Mouse (Mus musculus) limb, embryonic 14.5 days (tissue): ENCODE data around the gene Map2k2. TPM values are rescaled to one million over a fixed set of nuclear protein-coding genes. Genes with fewer than 3 reads are reported as not detected.
A peak's percentile ranks its signal among the peaks of the same experiment; 100 is the strongest.

Experiments
- ATAC-seq: fragments of 200-750 bp; cut with Nextera tagmentation; 2 replicates; pipeline ENCODE4 v1.8.0; 2017; ENCODE audit warnings: low read depth, moderate number of reproducible peaks, moderate TSS enrichment; ENCODE audit not compliant: low FRiP score
- DNase-seq: peaks from one replicate; pipeline ENCODE4 v3.0.0-alpha.2; 2015; ENCODE audit warnings: low spot score
- H3K27ac ChIP-seq: fragments of 300-500 bp; sonication (generic); replicated peaks from 2 replicates; pipeline ENCODE4 v1.5.1; 2014; ENCODE audit warnings: low read depth, mild to moderate bottlenecking, low read length, moderate library complexity, mixed read lengths
- H3K27me3 ChIP-seq: fragments of 300-500 bp; sonication (generic); 2 replicates; pipeline ENCODE4 v1.6.1; 2014; ENCODE audit warnings: low read length, mixed read lengths; ENCODE audit not compliant: control insufficient read depth, insufficient read depth
- H3K36me3 ChIP-seq: fragments of 300-500 bp; sonication (generic); 2 replicates; pipeline ENCODE4 v1.6.1; 2014; ENCODE audit warnings: mild to moderate bottlenecking, low read length, moderate library complexity, mixed read lengths; ENCODE audit not compliant: control insufficient read depth, insufficient read depth
- H3K4me1 ChIP-seq: fragments of 300-500 bp; sonication (generic); 2 replicates; pipeline ENCODE4 v1.6.1; 2014; ENCODE audit warnings: antibody characterized with exemption, low read length, mixed read lengths; ENCODE audit not compliant: control insufficient read depth, insufficient read depth
- H3K4me2 ChIP-seq: fragments of 300-500 bp; sonication (generic); replicated peaks from 2 replicates; pipeline ENCODE4 v1.6.1; 2014; ENCODE audit warnings: low read depth, mild to moderate bottlenecking, low read length, moderate library complexity; ENCODE audit not compliant: severe bottlenecking
- H3K4me3 ChIP-seq: fragments of 300-500 bp; sonication (generic); replicated peaks from 2 replicates; pipeline ENCODE4 v1.5.1; 2014; ENCODE audit warnings: low read length
- H3K9ac ChIP-seq: fragments of 300-500 bp; sonication (generic); 2 replicates; pipeline ENCODE4 v1.6.1; 2014; ENCODE audit warnings: mild to moderate bottlenecking, low read depth, low read length, moderate library complexity; ENCODE audit not compliant: severe bottlenecking
- H3K9me3 ChIP-seq: fragments of 300-500 bp; sonication (generic); 2 replicates; pipeline ENCODE4 v1.6.1; 2016; ENCODE audit warnings: low read length; ENCODE audit not compliant: control insufficient read depth
- POLR2A ChIP-seq: fragments of 200-500 bp; IDR thresholded peaks from 2 replicates; pipeline ENCODE4 v1.8.0; 2012; ENCODE audit warnings: inconsistent platforms, mild to moderate bottlenecking, moderate library complexity, borderline replicate concordance; ENCODE audit not compliant: insufficient read depth, insufficient read length; ENCODE audit errors: extremely low read depth
- WGBS: fragments of 180-500 bp; shearing (Covaris S2); extraction: QIAGEN DNeasy Blood & Tissue Kit; methylation state at CpG from one replicate; pipeline ENCODE4 v1.1.7; 2014; 5-methylcytosine and 5-hydroxymethylcytosine counted together
- polyA plus RNA-seq, 2 experiments: library from polyadenylated mRNA; depleted of rRNA in 1 of 2; stranded (reverse) in 1 of 2; unstranded in 1 of 2; fragments of >200 nt; fragmentation: Nextera tagmentation in 1 of 2; extraction: Ambion mirVana in 1 of 2; gene quantifications; 2 replicates each; pipeline versions ENCODE4 v1.2.1 to v1.2.3; 2012 to 2014

The Map2k2 gene
- polyA plus RNA-seq, 2 experiments: 165 to 176 TPM

DNA sequence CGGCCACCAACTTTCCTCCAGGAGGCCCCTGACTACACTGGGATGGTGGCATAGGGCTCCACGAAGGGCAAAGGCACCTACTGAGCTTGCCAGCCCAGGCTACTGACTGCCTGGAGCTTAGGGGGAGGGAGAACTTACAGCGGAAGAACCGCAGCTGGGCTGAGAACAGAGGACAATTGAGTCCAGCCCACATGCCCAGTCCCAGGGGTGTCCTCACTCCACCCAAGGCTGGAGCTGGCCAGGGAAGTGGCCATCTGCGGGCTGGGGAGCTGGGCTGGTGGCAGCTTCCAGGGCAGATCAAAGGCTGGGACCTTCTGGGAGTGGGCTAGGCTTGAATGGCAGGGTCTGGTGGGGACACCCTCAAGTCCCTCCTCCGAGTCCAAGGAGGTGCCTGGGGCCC lies 49.0 kb downstream of the Map2k2 start:
- 81% methylated on average over 6 of the region's 6 CpGs for WGBS
- Histone ChIP-seq H3K9me3 (no peaks in the 10 kb centered on the region), H3K4me3 (no peak overlapping the region), H3K36me3 (peaks cover 77% of the 10 kb centered on the region), H3K27me3 (no peaks in the 10 kb centered on the region), H3K27ac (0 out of 2 replicates have a peak overlapping the region, but pooled peaks have one; percentile 26), H3K9ac (no peak overlapping the region), H3K4me1 (no peaks in the 10 kb centered on the region), H3K4me2 (no peak overlapping the region)
- DNase-seq (no peak), ATAC-seq (no peak)
- TF ChIP-seq POLR2A: no peak

DNA sequence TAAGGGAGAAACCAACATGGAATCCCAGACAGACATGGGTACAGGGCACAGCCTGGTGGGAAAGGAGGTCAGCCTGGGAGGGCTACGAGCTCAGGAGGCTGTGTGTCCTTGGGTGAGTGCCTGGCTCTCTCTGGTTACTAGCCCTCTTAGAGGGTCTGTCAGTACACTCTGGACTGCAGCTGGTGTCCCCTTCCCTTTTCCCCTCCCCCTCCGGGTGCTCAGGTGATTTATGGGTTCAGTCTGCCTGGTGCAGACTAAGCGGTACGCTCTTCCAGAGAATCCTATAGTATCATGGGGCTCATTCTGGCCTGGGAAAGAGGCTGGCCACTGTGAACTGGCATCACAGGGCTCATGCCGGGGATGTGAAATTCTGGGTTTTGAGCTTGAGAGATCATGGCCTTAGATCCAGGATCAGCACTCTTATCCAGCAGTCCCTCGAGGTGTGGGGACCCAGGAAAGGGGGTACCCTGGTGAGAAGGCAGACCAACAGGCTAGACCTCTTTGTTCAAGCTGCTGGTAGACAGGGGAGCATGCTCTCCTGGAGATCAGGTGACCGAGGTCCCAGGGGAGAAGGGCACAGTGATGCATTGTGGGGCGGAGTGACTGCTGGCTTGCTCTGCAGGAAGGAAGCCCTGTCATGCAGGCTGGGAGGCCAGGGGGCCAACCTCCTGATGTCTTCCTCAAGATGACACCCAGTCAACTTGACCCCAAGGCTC lies 56.0 kb downstream of the Map2k2 start:
- Histone ChIP-seq H3K4me3 (no peak overlapping the region), H3K9ac (no peak overlapping the region), H3K27ac (no peak overlapping the region), H3K9me3 (no peaks in the 10 kb centered on the region), H3K4me1 (peaks cover 5% of the 10 kb centered on the region), H3K27me3 (no peaks in the 10 kb centered on the region), H3K36me3 (peaks cover 81% of the 10 kb centered on the region), H3K4me2 (no peak overlapping the region)
- DNase-seq (no peak), ATAC-seq (no peak)
- WGBS: 58% methylated on average over 7 of the region's 8 CpGs
- TF ChIP-seq POLR2A: no peak

DNA sequence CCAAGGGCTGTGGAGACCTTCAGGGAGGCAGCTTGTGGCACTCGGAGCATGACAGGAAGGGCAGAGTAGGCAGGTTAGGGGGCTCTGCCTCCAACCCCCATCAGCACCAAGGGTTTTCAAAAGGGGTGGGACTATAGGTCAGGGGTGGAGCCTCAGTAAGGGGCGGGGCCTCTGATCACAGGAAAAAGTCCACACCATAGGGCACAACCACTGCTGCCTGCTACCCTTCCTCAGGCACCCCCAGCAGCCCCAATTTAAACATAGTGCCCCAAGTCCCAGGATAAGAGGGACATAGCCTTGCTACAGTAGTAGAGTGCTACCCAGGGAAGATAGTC lies 56.6 kb downstream of the Map2k2 start:
- Histone ChIP-seq H3K4me1 (peaks cover 8% of the 10 kb centered on the region), H3K27me3 (no peaks in the 10 kb centered on the region), H3K9me3 (no peaks in the 10 kb centered on the region), H3K4me3 (no peak overlapping the region), H3K27ac (no peak overlapping the region), H3K36me3 (peaks cover 76% of the 10 kb centered on the region), H3K9ac (no peak overlapping the region), H3K4me2 (no peak overlapping the region)
- no peak for TF ChIP-seq POLR2A
- no peak for ATAC-seq
- no peak for DNase-seq
- 76% methylated on average over 2 of the region's 2 CpGs for WGBS

- Histone ChIP-seq H3K27ac (no peak overlapping the region), H3K9me3 (no peaks in the 10 kb centered on the region), H3K4me3 (no peak overlapping the region), H3K9ac (no peak overlapping the region), H3K27me3 (no peaks in the 10 kb centered on the region), H3K4me1 (peaks cover 8% of the 10 kb centered on the region), H3K4me2 (no peak overlapping the region), H3K36me3 (peaks cover 51% of the 10 kb centered on the region)
- WGBS: 64% methylated on average over 8 of the region's 8 CpGs
- no peak for TF ChIP-seq POLR2A
- DNase-seq: no peak
- no peak for ATAC-seq
These were observed 59.4 kb downstream of the Map2k2 start for GRCm38 (mm10) chr10:81165118-81165517.

DNA sequence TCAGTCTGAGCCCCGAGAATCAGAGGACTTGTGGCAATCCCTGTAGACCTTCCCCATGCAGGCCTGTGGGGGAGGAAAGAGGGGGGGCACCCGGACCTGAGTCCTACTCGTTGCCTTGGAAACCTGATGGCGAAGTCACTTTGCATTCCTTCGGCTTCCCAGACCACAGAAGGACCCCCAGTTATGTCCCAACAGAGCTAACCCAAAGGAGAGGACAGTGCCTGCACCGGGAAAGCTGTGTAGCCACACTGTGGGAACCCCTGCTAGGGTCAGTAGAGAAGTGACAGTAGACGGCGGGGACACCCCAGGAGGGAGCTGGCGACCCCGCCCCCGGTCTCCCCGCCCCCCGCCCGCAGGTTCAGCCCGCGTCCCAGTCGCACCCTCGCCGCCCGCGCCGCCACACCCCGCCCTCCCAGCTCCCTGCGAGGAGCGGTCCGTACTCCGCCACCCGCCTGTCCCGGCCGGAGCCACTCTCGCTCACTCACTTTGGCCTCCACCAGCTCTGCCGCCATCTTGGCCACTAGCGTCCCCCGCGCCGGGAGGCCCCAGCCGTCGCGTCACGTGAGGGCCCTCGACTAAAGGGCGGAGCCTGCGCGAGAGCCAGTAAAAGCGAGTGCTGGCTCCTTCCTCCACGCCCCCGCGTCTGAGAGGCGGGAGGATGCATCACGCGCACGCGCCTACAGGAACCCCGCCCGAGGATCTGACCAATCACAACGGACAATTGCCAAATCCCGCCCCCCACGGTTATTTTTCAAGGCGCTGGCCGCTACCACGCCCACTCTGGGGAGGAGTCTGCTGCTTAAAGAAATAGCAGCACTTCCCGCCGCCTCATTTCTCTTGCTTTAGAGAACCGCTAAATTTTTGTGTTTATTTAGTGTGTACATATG lies 61.7 kb downstream of the Map2k2 start, which contains the start of gene Pias4:
Gene Pias4, minus strand, starts transcription at position 724 of the 887 bp plus-strand sequence.
- peak; percentile 72; the same call in 1 of the 2 replicates for TF ChIP-seq POLR2A
- H3K9ac ChIP-seq: peak within 1 kb of the TSS; percentile 79

More for the DNA sequence above, 61.7 kb downstream of the Map2k2 start, which contains the start of gene Pias4:
- Histone ChIP-seq H3K36me3 (peaks cover 29% of the 10 kb centered on the region), H3K27ac (peak within 1 kb of the TSS; percentile 73), H3K27me3 (no peaks in the 10 kb centered on the region), H3K9me3 (no peaks in the 10 kb centered on the region), H3K4me3 (peak within 1 kb of the TSS; percentile 93), H3K4me1 (peaks cover 8% of the 10 kb centered on the region), H3K4me2 (peak within 1 kb of the TSS; percentile 86)
- 0% methylated on average over 37 of the region's 64 CpGs for WGBS
- DNase-seq (peak; percentile 100), ATAC-seq (peak; percentile 92)
